Mouse (Mus musculus) embryo, embryonic 11.5 days (tissue): ENCODE measurements around the gene Gstm6.
"Not testable (repeated sequence)": the region's sequence is repeated elsewhere in the genome, so short reads cannot be mapped to it uniquely, and the experiment has no call there.

Experiments
- DNase-seq: peaks from one replicate; pipeline ENCODE4 v3.0.0-alpha.2; 2012; ENCODE audit warnings: low read depth, low spot score

Gene Gstm6

DNA sequence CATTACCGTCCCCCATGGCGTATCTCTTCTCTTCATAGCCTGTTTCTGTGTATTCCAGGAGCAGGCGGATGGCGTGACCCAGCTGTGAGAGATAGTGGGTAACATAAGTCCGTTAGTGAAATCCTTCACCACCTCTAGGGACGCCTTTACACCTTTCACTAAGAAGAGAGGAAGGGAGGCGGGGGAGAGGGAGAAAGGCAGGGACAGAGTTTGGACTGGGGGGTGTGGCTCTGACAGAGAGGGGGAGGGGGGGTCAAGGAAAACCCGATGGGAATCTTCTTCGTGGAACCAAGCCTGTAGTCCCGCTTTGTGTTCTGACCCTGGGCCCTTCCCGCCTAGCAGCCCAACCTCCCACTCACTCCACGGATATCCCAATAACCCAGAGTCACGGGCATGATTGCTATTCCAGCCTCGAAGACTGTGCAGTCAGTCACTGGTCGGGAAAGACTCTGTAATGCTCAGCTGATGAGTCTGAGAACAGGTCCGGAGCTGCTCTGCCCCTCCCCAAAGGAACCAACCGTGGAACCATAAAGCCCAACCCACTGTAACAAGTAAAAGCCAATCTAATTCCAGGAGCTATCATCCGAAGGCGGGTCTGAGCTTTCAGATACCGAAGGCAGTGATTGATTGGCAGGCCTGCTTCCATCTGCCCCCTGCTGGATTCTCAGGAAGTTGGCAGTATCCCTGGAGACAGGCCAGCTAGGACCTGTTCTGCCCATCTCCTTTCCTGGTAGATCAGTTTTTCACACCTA lies at the start of gene Gstm6:
Gstm6 (minus strand) TSS at position 511 of the 752 bp plus-strand sequence.
- no peak for DNase-seq

DNA sequence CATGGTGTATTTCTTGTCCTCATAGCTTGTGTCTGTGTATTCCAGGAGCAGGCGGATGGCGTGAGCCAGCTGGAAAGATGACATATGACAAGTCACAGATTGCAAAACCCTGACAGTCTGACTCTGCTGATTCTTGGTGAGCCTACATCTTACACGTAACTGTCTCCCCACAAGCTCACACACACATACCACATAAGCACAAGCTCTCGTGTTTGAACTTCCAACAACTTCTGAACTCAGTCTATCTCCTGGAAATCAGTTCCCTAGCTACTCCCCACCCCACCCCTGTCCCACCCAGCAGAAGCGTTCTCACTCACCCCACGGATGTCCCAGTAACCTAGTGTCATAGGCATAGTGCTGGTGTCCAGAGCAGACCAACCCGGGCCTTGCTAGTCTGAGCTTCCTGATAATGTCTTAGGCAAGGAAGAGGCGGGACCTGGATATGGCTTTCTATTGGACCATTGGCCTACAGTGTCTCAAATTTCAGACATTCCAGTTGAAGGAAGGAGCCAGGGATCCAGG lies 42.6 kb upstream of the Gstm6 start, which contains the start of gene Gstm2:
Gstm2 (minus strand) TSS at position 413 of the 522 bp plus-strand sequence.
- DNase-seq, result peak; percentile 23

DNA sequence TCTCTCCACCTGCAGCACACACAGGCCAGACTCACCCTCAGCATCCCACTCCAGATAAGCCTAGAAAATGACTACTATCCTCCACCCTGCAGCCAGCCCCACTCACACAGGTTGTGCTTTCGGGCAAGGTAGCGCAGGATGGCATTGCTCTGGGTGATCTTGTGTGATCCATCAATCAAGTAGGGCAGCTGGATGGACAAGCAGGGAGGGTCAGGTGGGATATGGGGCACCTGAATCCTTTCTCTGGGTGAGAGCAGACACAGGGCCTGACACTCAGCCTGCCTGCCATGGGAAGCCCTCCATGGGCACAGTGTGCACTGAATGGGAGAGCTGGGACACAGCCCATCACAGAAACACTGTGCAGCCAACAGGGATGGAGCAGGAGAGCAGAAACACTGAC lies 41.6 kb upstream of the Gstm6 start:
- not testable (repeated sequence) for DNase-seq

DNA sequence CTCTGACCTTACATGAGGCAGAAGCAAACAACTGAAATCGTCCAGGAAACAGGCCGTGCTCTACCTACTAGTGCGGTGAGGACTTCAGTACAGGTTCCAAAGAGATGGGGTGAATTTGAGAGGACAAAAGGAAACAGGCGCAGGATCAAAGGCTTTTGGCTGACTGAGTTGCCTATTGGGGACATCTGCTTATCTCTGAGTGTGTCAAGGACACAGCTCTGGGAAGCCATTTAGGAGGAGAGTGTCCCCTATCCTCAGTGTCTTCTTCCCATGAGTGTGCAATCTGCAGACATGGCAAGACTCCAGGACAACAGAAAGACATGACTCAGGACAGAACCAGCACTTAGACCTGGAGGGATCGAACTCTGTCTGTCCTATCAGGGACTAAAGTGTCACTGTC lies 40.9 kb upstream of the Gstm6 start:
- DNase-seq, result no peak

DNA sequence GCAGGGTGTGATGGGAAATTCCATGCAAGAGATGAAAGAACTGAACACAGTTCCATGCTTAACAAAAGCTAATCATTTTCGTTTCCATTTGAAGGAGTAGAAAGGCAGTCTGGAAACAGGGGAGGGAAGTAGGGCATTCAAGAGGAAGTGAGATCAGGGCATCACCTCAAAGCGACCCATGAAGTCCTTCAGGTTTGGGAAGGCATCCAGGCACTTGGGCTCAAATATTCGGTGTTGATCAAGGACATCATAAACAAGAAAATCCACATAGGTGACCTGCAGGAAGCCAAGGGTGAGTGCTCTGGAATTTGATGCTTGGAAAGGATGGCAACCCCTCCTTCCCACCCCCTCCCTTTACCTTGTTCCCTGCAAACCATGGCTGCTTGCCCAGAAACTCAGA lies 40.2 kb upstream of the Gstm6 start:
- no peak for DNase-seq

DNA sequence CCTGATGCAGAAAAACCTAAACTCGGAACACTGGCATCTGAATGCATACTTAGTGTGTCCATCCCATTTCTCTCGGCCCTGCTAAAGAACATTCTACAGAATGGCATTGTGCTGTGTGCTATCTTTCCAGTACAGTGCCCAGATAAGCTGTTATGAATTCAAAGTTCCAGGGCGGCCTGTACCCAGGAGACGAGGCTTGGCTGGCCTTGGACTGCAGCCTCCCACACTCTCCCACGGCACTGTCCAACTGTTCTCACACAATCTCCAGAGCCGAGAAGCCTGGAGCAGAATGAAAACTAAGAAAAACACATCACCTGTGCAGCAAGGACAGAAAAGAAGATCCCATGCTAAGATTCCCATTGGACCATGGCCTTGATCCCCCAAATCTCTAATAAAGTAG lies 39.2 kb upstream of the Gstm6 start:
- DNase-seq, result no peak

DNA sequence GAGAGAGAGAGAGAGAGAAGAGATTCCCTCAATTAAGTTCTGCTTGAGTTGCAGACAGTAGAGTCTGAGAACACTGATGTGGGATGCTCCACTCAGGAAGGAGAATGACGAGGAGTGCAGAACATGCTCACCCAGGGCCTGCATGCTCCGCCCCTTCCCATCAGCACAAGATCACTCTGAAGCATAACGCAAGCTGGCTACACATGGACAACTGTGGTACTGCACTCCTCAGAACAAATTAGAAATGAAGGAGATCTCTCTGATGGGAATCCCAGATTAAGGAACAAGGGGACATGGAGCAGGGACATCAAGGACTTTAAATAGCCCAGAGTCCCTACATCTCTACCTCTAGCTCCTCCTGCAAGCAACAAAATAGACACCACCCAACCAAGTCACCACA lies 37.7 kb upstream of the Gstm6 start:
- DNase-seq, result no peak

DNA sequence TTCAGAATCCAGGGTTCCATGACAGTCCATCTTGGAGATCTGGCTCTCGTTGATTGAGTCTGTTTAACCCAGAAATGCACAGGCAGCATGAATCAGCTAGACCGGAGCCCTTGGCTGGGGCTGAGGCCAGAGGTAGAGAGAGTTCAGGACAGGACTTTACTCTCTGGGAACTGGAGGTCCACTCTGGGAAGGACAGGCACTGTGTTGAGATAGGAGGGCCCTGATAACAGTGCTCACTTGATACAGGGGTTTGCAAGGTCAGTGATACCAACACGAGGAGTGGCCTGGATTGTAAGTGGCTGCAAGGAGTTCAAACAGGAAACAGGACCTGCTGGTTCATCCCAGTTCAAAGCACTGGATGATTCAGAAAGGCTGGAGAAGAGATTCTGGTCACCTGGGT lies 34.1 kb upstream of the Gstm6 start:
- no peak for DNase-seq

DNA sequence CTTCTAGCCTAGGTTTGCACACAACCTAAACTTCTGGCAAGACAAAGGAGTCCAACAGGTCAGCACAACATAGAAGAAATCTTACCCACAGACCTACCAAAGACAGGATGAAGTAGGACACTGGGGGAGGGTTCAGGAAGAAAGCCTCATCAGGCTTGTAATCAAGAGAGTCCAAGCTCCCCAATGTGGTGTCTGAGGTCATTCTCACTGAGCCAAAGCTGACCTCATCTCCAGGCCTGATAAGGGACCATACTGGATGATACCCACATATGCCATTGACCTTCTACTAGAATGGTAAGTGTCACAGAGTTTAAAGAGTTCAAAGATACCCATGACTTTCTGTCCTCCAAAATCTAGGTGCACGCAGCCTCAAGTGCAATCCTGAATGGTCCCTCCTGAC lies 30.7 kb upstream of the Gstm6 start:
- no peak for DNase-seq

DNA sequence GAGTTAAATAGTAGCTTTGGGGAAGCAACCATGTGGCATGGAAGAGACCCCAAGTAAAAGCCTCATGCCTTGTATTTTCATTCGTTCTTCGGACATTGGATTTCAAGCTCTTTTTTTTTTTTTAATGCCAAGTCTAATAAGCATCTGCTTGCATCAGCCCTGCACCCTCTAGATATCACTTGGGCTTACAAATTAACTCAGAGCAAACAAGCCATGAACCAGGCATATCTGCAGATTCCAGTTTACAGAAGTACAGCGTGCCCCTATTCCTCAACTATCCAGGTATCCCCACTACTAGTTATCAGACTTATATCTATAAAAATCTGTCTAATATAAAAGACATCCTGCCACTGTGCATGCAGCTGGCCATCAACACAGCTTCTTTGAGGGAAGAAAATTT lies 28.5 kb upstream of the Gstm6 start:
- DNase-seq, result no peak

DNA sequence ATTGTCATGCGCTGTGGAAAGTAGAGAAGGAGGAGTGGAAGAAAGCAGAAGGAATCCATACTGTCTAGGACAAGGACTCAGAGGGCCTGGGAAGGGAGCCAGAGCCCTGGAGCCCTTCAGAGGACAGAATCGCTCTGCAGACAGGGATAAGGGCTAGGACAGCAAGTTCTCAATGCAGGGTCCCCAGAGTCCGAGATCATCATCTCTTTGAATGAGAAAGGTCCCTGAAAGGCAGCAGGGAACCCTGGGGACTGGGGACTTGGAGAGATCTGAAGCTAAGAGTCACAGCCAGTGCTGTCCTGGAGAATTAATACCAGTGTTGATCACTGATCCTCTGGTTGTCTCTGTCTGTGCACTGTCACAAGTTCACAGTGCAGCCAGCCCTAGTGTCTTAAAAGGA lies 27.6 kb upstream of the Gstm6 start:
- not testable (repeated sequence) for DNase-seq

DNA sequence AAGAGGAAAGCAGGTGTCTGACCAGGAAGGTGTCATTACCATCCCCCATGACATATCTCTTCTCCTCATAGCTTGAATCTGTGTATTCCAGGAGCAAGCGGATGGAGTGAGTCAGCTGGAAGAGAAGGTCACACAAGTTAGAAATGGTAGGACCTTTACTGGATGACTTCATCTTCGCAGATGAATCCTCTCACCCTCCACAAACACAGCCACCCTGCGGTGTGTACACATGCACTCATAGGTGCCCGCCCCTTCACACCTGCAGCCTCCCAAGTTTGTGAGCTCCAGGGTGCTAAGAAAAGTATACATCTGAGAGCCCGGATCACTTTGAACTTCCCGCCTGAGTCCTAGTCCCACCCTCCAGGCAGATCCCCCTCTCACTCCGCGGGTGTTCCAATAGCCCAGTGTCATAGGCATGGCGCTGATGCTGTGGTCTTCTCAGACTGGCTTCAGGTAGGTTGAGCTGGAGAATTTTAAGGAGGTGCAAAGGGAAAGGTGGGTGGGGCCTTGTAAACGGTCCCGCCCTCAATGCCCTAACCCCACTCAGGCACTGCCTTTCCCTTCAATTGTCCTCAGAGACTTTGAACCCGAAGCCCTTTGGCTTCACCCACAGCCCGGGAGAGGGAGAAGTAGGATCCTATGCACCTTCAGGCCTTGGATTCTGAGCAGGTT lies 25.3 kb upstream of the Gstm6 start, which contains the start of gene Gstm3:
Gstm3 (minus strand) TSS at position 560 of the 672 bp plus-strand sequence.
- no peak for DNase-seq

DNA sequence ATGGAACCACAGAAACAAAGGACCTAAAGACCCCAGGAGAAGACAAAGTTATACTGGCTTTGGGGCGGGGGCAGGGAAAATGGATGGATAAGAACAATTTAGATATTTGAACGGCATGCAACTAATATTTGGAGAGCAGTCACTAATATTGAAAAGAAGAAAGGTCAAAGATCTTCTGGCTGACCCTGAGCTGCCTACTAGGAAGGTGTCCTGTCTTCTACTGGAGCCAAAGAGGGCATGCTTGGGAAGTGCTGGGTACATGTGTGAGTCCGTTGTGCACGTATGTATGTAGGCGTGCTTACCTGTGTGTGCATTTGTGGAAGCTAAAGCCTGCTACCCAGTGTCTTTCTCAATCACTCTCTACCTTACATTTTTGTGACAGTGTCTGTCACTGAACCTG lies 23.1 kb upstream of the Gstm6 start:
- no peak for DNase-seq

DNA sequence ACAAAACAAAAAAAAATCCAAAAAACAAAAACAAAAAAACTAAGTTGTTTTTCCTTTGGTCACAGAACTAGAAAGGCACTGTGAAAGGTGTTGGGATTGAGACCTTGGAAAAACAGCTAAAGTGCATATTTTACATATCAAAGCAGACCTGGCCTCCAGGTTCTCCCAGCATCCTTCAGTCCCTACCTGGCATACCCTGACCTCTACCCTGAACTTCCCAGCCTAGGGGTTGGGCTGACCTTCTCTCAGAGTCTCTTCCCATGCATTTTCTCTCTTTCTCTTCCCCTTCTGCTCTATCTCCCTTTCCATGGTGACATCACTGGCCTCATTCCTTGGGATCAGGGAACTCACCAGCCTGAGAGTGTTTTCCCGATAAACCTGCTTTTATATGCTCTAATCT lies 22.0 kb upstream of the Gstm6 start:
- DNase-seq, result no peak

DNA sequence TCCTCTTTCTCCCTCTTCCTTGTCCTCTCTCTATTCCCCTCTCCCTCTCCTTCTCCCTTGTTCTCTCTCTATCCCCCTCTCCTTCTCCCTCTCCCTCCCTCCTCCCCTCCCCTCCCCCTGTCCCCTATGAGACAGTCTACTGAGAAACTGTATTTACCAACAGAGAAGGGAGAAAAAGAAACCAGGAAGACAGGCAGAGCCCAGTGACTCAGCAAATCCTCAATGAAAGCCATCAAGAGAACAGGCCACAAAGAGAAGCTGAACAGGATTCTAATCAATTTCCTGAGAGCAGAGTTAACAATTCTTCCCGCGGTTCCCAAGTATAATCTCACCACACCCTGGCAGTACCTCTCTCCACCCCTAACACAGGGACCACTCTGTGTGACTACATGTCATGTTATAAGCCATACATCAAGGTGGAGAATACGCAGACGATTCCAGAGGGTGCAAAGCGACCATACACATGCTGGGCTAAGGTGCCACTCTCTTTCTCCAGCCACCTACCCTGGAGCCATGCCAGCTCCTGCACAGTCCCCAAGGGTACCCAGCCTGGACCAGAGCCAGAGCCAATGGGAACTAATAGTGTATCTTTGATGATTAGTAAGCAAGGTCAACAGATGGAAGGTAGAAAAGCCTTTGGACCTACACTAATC lies 21.2 kb upstream of the Gstm6 start:
- no peak for DNase-seq

DNA sequence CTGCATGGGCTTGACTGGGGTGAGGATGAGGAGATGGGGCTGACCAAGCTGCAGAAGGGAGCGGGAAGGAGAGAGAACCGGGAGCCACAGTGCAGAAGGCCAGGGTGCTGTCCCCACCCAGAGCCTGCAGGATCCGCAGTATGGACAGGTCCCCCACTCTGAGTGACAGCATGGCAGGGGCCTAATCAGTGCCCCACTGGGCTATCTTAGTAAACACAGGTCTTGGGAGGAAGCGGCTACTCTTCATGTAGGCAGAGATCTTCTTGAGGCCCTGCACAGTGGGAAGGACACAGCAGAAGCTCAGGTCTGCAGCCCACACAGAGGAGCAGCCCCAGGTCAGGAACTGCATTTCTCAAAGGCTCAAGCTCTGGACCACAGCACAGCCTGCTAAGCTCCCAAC lies 20.5 kb upstream of the Gstm6 start:
- no peak for DNase-seq

DNA sequence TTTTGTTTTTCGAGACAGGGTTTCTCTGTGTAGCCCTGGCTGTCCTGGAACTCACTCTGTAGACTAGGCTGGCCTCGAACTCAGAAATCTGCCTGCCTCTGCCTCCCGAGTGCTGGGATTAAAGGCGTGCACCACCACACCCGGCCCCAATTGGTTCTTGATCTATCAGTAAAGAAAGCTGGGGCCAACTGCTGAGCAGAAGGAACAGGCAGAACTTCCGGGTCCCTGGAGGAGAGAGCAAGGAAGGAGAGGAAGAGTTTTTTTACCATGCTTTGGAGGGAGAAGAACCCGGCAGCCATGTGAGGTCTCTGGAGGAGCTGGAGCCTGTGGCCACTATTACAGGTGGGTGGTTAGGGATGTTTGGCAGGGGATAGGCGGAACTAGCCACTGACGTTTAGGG lies 11.7 kb upstream of the Gstm6 start:
- DNase-seq, result not testable (repeated sequence)

DNA sequence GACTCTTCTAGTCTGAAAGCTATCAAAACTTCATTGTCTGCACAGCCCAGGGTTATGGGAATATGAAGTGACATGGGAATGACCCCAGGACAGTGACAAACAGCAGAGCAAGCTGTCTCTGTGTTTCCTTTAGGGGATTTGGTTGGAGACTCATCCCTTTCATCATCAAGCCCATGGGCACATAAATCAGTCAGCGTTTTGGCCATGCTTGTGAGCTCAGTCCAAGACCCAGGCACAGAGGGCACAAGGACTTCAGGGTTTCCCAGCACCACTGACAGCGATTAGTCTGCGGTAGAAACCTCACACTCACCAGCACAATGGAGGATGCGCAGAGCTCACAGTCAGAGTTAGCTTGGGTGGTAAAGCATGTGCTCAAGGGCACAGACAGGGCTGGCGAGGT lies 10.4 kb upstream of the Gstm6 start:
- DNase-seq, result no peak

DNA sequence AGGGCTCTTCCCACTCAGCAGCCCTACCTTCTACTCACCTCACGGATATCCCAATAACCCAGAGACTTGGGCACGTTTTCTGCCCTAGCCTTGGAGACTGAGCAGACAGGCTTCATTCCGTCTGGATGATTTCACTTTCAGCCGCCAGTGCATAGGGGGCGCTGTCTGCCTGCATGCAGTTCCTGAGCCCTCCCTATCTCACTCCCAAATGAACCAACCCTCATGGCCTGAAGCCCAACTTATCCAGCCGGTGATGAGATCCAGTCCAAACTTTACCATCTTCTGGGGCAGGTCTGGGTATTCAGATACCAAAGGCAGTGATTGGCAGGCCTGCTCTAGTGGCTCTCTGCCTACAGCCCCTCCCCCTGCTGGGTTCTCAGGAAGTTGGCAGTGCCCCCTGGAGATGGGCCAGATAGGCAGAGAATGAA lies 9.8 kb upstream of the Gstm6 start:
- no peak for DNase-seq

DNA sequence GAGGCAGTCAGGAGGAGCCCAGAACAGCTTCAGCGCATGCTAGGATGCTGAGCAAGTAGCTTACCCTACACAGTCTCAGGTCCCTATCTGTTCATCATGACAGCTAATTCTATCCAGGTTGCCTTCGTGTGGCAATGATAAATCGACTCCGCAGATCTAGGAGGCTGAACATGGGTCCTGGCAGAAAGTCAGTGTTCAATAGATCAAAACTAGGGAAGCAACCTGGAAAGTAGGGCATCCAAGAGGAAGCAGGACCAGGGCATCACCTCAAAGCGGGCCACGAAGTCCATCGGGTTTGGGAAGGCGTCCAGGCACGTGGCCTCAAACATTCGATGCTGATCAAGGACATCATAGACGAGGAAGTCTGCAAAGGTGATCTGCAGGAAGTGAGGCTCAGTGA lies 7.0 kb upstream of the Gstm6 start:
- no peak for DNase-seq

DNA sequence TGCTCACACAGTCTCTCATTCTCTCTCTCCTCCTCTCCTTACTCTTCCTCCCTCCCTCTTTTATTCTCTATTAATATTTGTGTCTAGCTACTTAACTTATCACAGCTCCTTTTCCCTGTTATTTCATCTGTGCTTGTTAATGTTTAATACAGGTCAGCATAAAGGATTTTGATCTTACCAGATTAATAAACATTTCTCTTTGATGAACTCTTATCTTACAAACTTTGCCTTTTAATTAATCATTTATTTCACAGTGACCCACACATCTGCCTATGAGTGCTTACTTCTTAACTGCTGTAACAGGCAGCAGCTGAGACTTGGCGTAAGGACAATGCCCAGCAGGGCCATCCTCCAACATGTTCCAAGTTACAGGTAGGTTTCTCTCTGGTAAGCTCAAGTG lies 5.9 kb upstream of the Gstm6 start:
- DNase-seq, result not testable (repeated sequence)

DNA sequence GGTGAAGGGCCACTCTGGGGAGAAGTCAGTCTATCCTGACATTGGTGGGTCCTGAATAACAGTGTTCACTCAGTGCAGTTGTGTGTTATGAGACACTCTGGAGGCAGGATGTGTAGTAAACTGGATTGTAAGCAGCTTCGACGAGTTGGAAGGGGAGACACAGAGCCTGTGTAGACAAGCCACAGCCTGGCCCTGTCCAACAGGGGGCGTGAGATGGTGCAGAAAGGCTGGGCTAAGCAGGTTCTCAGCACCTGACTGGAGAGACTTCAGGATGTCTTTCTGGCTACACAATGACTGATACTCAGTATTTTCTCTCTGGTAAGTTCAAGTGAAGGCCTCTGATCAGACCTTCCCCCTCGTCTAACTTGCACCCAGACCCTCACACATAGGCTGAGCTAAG lies 2.2 kb upstream of the Gstm6 start:
- DNase-seq, result no peak
